Mouse (Mus musculus): Measurements from ENCODE around the gene Hist2h2aa2. TPM values are rescaled to one million over a fixed set of nuclear protein-coding genes. Genes with fewer than 3 reads are reported as not detected.
"Not testable (repeated sequence)": the region's sequence is repeated elsewhere in the genome, so short reads cannot be mapped to it uniquely, and the experiment has no call there.

The Hist2h2aa2 gene
- total RNA-seq, 1 experiment from 2014 or later: 750 TPM

DNA sequence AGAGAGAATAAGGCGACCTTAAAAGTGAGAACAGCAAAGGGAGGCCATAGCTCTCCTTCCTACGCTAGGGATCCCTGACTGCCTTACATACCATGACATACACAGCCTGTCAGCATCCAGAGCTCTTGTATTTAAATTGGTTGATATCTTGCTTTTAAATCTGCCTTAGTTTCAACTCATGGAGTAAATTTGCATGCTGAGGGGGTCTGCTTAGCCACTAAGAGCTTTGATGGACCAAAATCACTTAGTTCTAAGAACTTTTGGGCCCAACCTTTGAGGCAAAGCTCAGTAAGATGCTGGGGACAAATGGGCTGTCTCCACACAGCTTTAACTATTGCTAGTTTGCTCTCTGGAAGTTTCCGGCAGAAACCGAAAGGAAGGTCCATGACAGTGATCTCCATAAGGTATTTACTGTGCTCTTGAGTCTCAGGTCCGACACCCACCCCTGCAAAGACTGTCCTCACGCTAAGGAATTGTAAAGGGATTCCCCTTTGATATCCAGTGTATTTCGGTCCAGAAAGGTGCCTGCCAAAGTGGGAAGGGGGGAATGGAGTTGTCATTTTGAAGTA is 2.7 kb downstream of the Hist2h2aa2 start:
- no peak for DNase-seq

DNA sequence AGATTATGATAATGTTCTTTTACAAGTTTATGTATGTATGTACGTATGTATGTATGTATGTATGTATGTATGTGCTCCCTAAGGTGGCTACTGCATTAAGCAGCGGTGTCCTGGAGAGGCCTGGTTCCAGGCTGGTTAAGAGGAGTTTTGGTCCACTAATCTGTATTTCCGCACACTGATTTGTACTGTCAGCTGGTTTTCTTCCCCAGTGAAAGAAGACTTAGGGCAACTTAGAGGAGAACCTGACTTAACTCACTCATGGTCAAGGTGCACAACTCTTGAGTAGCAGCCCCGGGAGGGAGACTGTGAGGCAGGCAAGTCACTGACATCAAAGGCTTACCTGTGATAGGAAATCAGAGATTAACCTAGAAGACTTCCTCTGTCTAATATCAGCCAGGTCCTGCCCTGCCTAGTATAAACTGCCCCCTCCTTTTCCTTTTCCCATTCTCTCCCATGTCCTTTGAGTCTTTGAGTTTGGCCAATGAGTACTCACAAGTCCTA is 3.2 kb downstream of the Hist2h2aa2 start:
- no peak for DNase-seq

DNA sequence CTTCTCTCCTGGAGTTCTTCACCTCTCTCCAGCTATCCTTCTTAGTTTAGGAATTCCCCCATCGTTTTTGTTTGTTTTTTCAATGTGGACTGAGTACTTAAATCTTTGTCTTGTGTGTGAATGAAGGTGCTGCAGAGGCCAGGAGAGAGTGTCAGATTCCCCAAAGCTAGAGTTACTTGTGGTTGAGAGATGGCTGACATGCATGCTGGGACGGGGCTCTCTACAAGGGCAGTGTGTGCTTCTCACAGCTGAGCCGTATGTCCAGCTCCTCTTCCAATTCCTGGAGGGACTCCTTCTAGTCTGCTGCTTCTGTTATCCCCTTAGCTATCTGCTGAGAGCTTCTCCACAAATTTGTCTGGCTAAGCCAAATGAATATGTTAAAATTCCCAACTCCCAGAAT is 4.2 kb downstream of the Hist2h2aa2 start:
- DNase-seq: no peak

DNA sequence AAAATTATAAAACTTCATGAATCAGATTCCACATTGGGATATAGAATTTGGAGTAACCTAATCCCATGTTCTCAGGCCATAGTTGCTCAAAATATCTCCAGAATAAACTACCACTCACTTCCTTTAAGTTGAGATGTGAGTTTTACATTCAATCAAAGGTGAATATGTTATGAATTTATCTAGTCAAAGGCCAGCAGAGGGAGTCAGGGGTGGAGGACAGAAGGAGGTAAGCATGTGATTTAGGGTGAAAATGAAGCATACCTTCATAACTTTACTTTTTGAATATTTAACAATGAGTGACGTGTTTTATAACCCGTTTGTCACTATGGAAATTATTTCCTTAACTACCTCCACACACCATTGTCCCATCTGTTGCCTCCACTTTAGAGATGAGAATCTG is 5.2 kb downstream of the Hist2h2aa2 start:
- DNase-seq: no peak

DNA sequence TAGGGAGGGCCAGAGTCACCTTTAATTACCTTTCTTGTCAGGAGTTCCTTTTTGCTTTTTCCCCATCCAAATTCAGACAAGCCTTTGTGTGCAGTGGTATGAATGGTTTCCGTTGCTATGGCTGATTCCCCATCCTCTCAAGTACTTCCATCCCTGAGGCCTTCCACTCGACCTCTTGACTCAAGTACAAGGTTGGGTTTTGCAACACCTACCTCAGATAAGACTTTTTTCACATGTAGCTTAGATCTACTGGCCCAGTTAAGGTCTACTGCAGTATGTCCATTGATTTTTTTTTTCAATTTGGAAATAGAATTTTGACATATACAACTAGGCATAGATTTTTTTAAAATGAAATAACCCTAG is 8.3 kb downstream of the Hist2h2aa2 start:
- no peak for DNase-seq

DNA sequence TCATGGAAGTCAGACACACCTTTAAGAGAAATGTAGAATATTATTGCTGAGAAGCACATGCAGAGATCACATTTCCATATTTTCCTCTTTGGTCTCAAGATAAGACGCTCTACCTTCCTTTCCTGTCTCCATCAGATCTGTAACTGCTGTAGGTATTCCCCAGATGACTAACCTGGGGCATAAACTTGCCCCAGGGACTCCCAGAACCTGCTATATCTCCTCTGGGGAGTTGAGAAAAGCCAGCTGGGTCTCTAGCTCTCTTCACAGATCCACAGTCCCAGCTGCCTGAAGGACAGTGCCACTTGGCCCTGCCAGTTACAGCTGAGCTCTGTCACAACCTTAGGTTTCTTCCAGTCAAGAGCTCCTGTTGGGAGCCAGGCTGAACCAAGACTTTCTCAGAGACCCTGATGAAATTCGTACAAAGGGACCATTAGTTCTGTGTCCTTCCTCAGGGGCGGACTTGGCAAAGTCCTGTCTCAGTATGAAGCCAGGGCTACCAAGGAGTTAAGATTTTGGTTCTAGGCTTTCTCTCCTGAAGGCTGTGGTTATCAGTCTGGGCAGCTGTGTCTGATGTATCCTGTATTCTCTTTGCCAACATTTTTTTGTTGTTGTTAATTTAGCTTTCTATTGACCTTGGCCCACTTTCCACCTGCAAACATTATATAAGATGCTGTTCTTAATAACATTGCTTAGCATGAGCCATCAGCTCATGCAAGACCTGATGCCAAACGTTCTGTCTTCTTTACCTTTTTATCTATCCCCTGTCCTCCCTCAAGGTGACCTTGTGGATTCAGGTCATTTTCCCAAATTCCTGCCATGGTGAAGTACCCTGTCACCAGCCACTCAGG is 8.9 kb downstream of the Hist2h2aa2 start:
- peak; percentile 53 for DNase-seq

DNA sequence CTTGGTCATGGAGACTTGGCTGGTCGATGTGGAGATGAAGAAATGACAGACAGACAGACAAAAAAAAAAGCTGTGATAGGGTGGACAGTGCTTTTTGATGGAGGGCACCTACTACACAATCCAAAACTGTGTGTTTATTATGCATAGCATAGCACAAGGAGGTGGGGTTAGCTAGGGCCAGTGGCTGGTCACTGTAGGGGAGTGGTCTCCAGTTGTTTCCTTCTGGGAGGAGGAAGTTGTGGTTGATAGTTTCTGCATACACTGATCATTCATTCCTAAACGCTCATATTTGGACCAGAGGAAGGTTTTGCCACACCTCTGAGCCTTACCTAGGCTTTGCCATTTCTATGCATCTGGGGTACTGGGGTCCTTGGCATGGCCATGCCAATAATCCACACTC is 9.7 kb downstream of the Hist2h2aa2 start:
- no peak for DNase-seq

DNA sequence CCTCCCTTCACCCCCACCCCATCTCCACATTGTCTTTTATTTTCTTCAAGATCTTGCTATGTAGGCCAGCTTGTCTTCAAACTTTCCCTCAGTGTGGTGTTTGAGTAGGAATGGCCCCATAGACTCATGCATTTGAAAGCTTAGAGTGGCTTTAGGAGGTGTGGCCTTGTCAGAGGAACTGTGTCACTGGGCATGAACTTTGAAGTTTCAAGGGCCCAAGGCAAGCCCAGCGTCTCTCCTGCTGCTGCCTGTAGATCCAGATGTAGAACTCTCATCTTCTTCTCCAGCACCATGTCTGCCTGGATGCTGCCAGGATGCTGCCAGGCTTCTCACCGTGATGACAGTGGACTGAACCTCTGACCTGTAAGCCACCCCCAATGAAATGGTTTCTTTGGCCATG is 11.2 kb downstream of the Hist2h2aa2 start:
- DNase-seq: peak; percentile 35

DNA sequence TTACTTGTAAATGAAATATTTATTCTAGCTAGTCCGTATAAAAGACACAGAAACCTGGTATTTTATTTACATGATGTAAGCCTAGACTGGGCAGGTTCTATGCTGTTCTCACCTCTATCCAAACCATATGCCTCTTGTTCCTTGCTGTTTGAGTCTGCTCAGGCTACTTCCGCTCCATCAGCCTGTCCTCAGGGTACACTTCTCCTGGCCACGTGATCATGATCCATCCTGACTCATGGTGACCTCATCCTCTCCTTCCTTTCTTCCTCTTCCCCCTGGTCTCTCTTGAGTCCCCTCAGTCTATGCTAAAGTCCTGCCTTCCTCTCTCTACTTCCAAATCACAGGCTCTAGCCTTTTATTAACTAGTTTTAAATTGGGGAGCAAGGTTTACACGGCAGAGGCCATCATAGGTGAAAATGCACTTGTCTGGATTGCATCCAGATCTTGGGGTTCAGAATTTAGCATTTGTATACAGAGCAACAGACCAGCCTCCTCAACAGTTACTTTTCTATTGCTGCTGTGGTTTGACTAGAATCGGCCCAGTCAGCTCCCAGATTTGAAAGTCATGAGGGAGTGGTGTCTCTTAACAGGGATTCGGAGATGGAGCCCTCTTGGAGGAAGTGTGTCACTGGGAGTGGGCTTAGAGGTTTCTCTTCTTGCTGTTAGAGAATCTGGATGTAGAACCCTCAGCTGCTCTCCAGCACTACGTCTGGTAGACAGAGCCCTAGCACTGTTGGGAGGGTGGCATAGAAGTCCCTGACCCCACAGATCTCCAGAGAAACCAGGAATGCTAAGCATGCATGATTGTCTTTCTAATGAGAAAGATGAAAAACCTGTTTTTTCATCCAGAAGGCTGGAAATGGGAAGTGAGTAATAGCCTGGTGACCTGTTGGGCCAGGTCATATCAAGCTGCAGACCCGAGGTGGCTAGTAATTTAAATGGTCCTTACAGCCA is 13.1 kb downstream of the Hist2h2aa2 start:
- peak; percentile 45 for DNase-seq

DNA sequence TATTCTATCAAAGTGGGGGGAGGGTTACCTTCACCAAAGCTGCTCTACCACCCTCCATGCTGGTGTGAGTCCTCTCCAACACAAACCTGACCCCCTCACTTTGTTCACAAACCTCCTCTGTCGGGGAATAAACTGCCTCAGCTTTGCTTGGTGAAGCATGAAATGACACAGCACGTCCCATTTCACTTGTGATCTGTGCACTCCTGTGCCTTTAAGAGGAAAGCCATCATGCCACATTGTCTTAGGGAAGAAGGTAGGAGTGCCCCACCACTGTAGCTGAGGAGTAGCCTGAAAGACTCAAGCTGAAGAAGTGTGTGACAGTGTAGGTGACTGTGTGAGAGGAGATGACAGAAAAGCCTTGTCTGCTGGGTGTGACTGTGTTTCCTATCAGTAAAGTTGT is 14.7 kb downstream of the Hist2h2aa2 start:
- no peak for DNase-seq

DNA sequence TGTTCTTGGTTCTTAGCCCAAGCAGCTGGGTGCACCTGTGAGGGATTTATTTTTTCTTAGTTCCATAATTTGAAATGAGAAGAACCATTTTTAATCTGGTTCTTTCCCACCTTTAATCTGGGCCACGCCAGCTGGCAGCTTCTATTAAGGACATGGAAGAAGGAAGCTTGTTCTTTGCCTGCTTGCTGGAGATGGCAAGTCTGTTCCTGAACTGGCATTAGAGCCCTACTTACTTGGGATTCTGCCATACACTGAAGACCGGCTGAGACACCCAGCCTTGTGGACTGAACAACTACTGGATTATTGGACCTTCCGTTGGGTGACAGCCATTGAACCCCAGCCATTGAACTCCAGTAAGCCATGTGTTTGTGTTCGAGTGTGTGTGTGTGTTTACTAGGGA is 17.3 kb downstream of the Hist2h2aa2 start:
- DNase-seq: no peak

DNA sequence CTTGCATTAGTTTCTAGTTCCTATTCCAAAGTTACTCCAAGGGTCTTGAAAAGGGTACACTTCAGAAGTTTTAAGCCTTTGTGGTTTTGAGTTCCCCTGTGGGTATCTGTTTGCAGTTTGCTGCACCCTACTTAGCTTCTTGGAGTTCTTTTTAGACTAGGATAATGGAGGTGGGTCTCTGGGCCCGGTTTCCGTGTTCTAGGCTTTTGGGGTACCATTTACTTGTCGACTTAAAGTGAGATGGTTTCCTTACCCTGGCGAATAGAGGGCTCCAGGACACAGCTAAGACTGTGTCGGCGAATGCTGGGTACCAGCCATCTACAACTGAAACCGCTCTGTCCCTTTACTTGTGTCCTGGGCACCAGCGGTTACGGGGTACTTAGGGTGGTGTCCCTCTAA is 18.4 kb downstream of the Hist2h2aa2 start:
- DNase-seq: no peak

DNA sequence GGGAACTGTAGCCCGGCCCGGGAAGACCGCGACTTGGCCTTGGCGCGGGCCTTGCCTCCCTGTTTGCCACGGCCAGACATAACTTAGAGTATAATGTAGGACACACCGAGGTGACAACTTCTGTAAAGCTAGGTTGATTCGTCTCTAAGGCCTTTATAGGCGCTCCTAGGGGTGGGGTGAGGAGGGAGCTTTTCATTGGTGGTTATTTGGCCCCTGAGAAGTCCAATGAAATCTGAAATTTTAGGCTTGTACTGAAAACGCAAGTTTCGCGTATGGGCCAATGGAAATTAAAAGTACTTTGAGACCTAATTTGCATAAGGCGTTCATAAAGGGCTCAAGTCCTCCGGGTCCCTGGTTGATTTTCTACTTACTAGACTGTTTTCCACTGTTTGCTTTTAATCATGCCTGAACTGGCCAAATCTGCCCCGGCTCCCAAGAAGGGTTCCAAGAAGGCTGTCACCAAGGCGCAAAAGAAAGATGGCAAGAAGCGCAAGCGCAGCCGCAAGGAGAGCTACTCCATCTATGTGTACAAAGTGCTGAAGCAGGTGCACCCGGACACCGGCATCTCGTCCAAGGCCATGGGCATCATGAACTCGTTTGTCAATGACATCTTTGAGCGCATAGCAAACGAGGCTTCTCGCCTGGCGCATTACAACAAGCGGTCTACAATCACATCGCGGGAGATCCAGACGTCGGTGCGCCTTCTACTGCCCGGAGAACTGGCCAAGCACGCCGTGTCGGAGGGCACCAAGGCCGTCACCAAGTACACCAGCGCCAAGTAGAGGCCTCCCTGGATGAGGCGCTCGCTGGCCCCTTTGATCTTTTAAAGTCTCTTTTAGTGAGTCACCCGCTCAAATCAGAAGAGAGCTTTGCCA is 19.1 kb downstream of the Hist2h2aa2 start, which contains the start of the genes Hist2h2ac and Hist2h2be:
Gene Hist2h2ac (minus strand): TSS at position 116 of the 875 bp plus-strand sequence.
Gene Hist2h2be (plus strand): TSS at position 355 of the 875 bp plus-strand sequence.
- peak; percentile 89 for DNase-seq

DNA sequence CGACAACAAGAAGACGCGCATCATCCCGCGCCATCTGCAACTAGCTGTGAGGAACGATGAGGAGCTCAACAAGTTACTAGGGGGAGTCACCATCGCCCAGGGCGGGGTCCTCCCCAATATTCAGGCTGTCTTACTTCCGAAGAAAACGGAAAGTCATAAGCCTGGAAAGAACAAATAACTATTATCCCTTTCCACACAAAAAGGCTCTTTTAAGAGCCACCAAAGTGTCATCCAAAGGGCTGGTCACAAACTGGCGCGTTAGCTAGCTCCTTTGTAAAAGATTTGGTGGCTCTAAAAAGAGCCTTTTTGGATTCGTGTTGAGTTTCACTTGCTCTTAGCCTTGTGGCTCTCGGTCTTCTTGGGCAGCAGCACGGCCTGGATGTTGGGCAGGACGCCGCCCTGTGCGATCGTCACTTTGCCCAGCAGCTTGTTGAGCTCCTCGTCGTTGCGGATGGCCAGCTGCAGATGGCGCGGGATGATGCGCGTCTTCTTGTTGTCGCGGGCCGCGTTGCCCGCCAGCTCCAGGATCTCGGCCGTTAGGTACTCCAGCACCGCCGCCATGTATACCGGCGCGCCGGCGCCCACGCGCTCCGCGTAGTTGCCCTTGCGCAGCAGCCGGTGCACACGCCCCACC is 19.8 kb downstream of the Hist2h2aa2 start:
- not testable (repeated sequence) for DNase-seq

DNA sequence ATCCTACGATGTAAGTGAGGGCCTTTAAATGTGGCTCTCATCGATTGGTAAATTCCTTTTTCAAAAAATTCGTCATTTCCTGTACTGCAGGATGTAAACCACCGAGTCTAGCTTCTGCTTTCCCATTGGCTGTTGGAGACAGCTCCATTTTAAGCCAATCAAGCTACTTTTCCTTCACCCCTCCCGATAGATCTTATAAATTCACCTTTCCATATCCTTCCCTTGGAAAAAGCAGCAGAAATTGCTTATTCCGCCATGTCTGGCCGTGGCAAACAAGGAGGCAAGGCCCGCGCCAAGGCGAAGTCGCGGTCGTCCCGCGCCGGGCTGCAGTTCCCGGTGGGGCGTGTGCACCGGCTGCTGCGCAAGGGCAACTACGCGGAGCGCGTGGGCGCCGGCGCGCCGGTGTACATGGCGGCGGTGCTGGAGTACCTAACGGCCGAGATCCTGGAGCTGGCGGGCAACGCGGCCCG is 20.4 kb downstream of the Hist2h2aa2 start, which contains the start of the genes Bola1 and Hist2h2ab:
Gene Bola1 (minus strand): TSS at position 49 of the 470 bp plus-strand sequence.
Gene Hist2h2ab (plus strand): TSS at position 205 of the 470 bp plus-strand sequence.
- peak; percentile 81 for DNase-seq

DNA sequence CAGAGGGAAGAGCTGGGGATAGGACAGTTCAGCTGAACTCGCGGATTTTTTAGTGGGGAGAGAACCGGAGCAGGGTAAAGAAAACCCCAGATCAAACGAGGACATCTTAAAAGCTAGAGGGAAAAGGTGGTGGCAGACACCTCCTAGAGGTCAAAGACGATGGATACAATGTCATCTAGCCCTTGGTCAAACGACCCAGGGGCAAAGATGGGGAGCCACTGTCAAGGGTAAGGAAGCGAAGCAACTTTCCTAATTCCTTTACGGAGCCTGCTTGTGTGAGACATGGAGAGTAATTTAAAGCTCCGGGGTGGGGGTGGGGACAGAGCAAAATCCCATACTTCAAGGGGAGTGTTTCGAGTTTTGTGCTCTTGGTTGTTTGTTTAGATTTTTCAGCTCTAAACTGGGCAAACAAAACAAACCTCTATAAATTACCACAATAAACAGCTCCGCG is 20.9 kb downstream of the Hist2h2aa2 start:
- peak; percentile 30 for DNase-seq

DNA sequence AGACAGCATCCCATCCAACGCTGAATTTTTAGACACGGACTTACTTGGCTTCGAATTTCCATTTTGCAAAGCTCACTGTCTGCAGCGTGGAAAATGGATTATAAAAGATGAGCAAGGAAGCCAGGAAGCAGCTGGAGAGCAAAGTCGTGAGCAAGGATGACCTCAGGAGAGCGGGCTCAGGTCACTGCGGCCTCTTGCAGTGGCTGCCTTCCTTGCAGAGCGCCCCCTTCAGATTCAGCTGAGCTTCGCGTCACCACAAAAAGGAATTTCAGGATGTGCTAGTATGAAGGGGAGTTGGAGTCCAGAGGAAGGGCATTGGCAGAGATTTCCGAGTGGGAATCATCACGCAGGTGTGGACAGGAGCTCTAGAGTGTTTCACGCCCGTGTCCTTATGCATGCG is 30.8 kb downstream of the Hist2h2aa2 start:
- DNase-seq: peak; percentile 60

DNA sequence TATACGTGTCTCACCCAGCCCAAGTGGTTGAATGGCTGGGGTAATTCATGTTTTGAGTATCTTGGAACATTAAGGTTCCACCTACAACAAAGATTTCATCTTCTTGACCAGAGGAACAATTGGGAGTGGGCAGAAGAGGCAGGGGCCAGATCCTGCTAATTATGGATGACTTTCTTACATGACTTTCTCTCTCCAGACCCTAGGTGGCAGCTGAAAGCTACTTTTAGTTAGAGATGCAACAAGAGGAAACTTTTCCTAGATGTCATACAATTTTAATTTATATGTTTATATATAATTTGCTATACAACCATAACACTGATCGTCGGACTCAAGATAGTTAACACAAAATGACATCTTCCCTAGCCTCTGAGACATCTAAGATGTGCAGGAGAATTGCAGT is 32.3 kb downstream of the Hist2h2aa2 start:
- DNase-seq: no peak

DNA sequence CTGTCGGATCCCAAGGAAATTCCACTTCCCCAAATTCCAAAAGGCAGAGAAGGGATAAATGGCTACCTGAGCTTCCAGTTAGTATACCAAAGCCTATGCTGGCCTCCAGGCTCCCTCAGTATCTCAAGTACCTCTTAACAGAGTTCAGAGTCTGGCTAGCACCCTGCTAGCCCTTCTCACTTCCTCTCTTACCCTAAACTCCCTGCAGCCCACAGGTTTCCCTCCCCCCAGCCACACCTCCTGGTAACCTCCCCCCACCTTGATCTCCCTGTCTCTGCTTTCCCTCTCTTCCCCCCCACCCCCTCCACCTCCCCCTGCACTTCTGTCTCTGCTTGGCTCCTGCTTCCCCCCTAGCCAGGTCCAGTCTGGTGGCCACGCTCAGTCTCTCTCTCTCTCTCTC is 40.3 kb downstream of the Hist2h2aa2 start:
- DNase-seq: no peak

DNA sequence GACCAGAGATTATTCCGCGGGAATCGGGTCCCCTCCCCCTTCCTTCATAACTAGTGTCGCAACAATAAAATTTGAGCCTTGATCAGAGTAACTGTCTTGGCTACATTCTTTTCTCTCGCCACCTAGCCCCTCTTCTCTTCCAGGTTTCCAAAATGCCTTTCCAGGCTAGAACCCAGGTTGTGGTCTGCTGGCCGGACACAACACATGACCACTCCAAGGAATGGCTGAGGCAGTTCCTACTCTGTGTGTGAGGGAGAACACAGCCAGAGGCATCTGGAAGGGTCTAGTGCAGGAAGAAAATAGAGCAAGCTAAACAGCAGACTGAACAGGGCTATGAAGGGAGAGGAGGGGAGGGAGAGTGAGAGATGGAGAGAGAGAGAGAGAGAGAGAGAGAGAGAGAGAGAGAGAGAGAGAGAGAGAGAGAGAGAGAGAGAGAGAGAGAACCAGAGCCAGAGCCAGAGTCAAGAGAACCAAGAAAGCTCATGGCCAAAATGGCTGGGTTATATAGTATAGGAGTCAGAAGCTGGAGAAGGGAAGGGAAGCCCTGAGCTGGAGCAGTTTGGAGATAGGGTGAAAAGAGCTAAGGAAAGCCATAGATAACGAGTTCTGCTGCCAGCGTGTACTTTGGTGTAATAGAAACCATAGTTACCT is 41.4 kb downstream of the Hist2h2aa2 start:
- DNase-seq: not testable (repeated sequence)
